Mouse (Mus musculus): ENCODE data around the gene Ap1s3.

GRCm38 (mm10) chr1:79654948-79655347, 16.8 kb downstream of the Ap1s3 start:
- TF ChIP-seq CTCF (IDR thresholded peaks at IDR 0.05; ENCODE audit: extremely low read depth, insufficient read depth, insufficient read length, insufficient replicate concordance), result no peak
- TF ChIP-seq POLR2A (IDR thresholded peaks at IDR 0.05; ENCODE audit: low read depth, low read length), result no peak

Measured in spleen, adult 2 months (tissue).